Mouse (Mus musculus): Measurements from ENCODE around the gene Hepacam2. TPM values are rescaled to one million over a fixed set of nuclear protein-coding genes. Genes with fewer than 3 reads are reported as not detected.
A peak's percentile ranks its signal among the peaks of the same experiment; 100 is the strongest.
"Not testable (repeated sequence)": the region's sequence is repeated elsewhere in the genome, so short reads cannot be mapped to it uniquely, and the experiment has no call there.

The Hepacam2 gene
- 0.40 and 0.79 TPM in 2 replicates for polyA plus RNA-seq (2015; fragmentation: Nextera tagmentation; extraction: Ambion mirVana)

DNA sequence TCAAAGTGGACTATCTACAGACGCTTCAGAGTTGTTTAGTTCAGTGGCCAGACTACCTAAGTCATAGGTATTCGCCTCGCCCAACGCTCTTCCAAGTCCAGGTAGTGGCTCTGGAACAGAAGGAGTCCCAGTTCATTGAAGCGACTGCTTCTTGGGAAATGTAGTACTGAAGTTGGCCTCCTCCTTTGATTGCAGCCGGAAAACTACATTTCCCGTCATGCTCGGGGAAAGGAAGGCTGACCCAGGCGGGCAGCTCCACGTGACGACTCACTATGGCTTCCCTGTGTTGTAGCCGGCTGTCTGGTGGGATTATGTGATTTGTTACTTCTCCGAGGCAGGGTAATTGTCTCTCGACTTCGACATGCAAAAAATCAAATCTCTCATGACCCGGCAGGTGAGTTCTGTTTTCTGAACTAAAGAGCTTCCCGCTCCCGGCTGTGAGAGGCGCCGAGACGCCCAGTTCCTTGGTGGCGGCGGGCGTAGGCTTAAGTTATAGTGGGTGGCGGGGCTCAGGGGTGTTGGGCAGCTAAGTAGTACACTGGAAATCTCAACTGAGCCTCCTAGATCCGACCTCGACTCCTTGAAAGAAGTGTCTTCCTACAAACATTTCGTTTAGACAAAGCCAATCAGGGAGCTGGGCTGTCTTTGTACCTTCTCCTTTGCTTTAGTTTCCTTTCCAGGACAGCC, at the start of gene Hepacam2, which contains the start of gene Vps50:
Hepacam2 (minus strand) TSS at position 137 of the 687 bp plus-strand sequence.
Vps50 (plus strand) TSS at position 221 of the 687 bp plus-strand sequence.
- peaks cover 17% of the 10 kb centered on the region for H3K4me1 ChIP-seq (replicated peaks)
- H3K9ac ChIP-seq: peak within 1 kb of the TSS; percentile 73
- no peaks in the 10 kb centered on the region for H3K9me3 ChIP-seq
- WGBS: 2% methylated on average over 28 of the region's 28 CpGs
- peak; percentile 99 for ATAC-seq (ENCODE audit: low read depth)
- H3K27ac ChIP-seq (replicated peaks): no peak within 1 kb of the TSS
- H3K36me3 ChIP-seq: no peaks in the 10 kb centered on the region
- H3K27me3 ChIP-seq: no peaks in the 10 kb centered on the region
- peak within 1 kb of the TSS; percentile 74 for H3K4me3 ChIP-seq
- peak within 1 kb of the TSS; percentile 78 for H3K4me2 ChIP-seq

DNA sequence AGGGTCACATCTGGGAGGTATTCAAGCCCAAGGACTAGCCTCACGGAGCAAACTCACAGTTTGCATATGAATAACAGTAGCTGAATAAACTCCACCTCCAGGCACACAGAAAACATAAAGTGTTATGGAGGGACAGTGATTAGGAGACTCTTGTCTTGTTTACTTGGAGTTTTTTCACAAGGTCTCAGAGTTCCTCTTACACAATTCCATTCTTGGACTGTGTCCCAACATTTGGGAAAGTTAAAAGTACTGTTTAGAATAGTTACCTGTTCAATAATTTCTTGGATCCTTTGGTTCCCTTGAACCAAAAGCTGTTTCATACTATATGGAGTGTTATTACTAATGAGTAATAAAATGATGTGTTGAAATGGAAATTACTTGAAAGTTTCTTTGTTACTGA, 46.9 kb upstream of the Hepacam2 start:
- Histone ChIP-seq H3K36me3 (peaks cover 9% of the 10 kb centered on the region), H3K27me3 (no peaks in the 10 kb centered on the region), H3K4me3 (no peak overlapping the region), H3K9ac (no peak overlapping the region), H3K27ac (replicated peaks) (no peak overlapping the region), H3K9me3 (no peaks in the 10 kb centered on the region), H3K4me1 (replicated peaks) (no peaks in the 10 kb centered on the region), H3K4me2 (no peak overlapping the region)
- no peak for ATAC-seq (ENCODE audit: low read depth)
- WGBS: 47% methylated on average over 1 of the region's 1 CpGs

DNA sequence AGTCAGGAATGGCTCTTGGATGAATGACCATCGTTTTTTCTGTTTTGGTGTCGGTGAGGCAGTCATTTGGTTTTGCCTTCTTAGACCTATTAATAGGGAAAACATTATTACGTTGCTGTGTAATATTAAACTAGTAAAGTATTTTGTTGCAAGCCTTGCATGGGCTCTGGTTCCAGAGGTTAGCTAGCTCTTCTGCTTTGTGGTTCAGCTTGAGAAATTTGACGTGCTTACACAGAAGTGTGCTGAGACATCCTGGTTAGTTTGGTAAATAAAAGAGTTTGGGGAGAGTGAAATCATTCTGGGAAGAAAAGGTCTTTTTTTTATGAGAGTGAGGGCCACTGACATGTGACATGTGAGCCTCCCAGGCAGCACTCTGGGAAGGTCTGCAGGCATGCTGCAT, 45.8 kb upstream of the Hepacam2 start:
- ATAC-seq (ENCODE audit: low read depth): no peak
- WGBS: 86% methylated on average over 4 of the region's 4 CpGs
- H3K27me3 ChIP-seq: no peaks in the 10 kb centered on the region

DNA sequence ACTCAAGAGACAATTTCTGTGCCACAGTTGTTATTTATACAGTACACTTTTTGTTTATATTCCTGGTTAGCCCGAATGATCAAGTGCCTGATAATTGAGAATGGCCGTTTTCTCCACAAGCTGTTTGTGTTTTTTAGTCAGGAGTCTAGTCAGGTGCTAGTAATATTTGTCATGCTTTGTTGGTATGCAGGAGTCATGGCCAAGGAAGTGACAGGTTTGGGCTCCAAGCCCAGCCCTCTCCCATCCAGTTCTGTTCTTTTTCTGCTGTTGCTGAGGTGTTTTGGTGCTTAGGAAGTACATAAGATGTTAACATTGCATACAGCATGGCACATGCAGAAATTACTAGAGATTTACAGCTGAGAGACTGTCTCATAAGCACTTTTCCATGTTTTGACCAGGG, 41.4 kb upstream of the Hepacam2 start:
- Histone ChIP-seq H3K27me3 (no peaks in the 10 kb centered on the region), H3K4me3 (no peak overlapping the region), H3K27ac (replicated peaks) (no peak overlapping the region), H3K4me1 (replicated peaks) (no peaks in the 10 kb centered on the region), H3K4me2 (no peak overlapping the region), H3K9ac (no peak overlapping the region), H3K9me3 (no peaks in the 10 kb centered on the region), H3K36me3 (0 out of 2 replicates have a peak, but pooled peaks cover 6% of the 10 kb centered on the region)
- ATAC-seq (ENCODE audit: low read depth): no peak
- 92% methylated on average over 2 of the region's 2 CpGs for WGBS

More for the DNA sequence above, 45.8 kb upstream of the Hepacam2 start:
- H3K4me1 ChIP-seq (replicated peaks): no peaks in the 10 kb centered on the region
- no peak overlapping the region for H3K4me3 ChIP-seq
- peaks cover 9% of the 10 kb centered on the region for H3K36me3 ChIP-seq
- H3K4me2 ChIP-seq: no peak overlapping the region
- no peak overlapping the region for H3K9ac ChIP-seq
- H3K27ac ChIP-seq (replicated peaks): no peak overlapping the region
- no peaks in the 10 kb centered on the region for H3K9me3 ChIP-seq

DNA sequence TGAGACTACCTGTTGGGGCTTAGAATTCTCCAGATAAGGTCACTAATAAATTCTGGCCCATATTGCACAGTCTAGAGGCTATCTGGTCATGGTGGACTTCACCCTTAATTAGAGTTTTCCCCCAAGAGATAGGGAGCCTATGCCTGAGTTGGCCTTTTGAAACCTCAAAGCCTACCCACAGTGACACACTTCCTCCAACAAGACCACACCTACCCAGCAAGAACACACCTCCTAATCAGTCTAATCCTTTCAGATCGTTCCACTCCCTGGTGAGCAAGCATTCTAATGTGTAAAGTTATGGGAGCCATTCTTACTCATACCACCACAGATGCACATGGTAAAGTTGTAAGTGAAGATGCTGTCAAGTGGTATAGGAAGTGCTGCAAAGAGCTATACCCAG, 38.0 kb upstream of the Hepacam2 start:
- Histone ChIP-seq H3K9ac (no peak overlapping the region), H3K4me3 (no peak overlapping the region), H3K36me3 (0 out of 2 replicates have a peak, but pooled peaks cover 6% of the 10 kb centered on the region), H3K27me3 (no peaks in the 10 kb centered on the region), H3K9me3 (no peaks in the 10 kb centered on the region), H3K4me2 (no peak overlapping the region), H3K4me1 (replicated peaks) (no peaks in the 10 kb centered on the region), H3K27ac (replicated peaks) (no peak overlapping the region)
- 82% methylated on average over 1 of the region's 1 CpGs for WGBS
- no peak for ATAC-seq (ENCODE audit: low read depth)

DNA sequence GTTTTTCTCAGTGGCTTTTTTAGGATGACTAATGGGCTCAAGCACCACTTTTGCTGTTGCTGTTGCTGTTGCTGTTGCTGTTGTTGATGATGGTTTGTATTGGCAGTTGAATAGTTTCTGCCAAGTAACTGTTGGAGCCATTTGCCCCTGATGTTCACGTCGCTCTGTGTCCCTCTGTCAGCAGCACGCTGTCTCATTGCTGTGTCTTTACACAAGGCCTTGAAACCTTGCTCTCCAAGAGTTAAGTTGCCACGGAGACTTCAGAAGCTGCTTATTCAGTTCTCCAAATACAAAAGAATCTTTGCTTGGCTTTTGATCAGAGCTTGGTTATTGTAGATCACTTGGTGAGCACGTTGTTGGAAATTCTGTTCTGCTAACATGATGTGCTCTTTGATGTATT, 33.3 kb upstream of the Hepacam2 start:
- 14% methylated on average over 5 of the region's 5 CpGs for WGBS
- H3K4me2 ChIP-seq: no peak overlapping the region
- H3K4me1 ChIP-seq (replicated peaks): no peaks in the 10 kb centered on the region
- no peak for ATAC-seq (ENCODE audit: low read depth)
- H3K9me3 ChIP-seq: no peaks in the 10 kb centered on the region
- no peak overlapping the region for H3K4me3 ChIP-seq
- no peak overlapping the region for H3K27ac ChIP-seq (replicated peaks)
- H3K27me3 ChIP-seq: no peaks in the 10 kb centered on the region
- no peak overlapping the region for H3K9ac ChIP-seq
- H3K36me3 ChIP-seq: 0 out of 2 replicates have a peak, but pooled peaks cover 3% of the 10 kb centered on the region

DNA sequence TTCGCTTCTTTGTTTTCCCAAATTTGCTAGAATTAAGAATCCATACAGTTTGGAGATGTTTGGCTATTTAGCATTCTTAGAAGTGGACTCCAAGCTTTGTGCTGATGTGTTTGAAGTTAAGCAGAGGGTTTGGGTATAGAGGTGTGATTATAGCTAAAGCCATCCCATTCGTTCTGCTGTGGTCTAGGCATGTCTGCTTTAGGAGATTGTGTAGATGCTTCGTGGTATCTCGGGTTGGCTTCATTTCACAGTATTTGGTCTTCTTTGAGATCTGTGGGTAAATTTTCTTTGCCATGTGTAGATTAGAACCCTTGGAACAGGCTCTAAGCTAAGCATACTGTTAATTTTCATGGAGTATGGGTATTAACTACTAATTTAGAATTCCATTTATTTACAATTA, 30.1 kb upstream of the Hepacam2 start:
- 94% methylated on average over 4 of the region's 4 CpGs for WGBS

DNA sequence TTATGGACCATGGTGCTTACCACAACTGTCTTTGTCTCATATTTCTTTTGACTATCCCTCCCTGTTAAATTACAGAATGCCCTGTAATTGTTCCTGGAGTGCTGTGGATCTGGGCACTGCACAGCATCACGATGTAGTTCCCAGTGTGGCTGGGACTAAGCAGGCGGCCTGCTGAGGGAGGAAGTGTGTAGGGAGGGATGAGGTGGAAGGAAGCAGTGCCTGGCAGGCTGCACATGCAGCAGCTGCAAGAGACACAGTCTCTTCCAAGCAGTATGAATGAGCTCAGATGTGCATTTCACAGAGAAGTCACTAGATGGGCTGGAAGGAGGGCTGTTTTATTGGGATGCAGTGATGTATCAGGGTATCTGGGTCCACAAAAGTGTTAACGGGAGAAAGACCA, 14.5 kb upstream of the Hepacam2 start:
- peak overlapping the region; percentile 38 for H3K27ac ChIP-seq (replicated peaks)

More for the DNA sequence above, 30.1 kb upstream of the Hepacam2 start:
- Histone ChIP-seq H3K9me3 (no peaks in the 10 kb centered on the region), H3K4me2 (no peak overlapping the region), H3K27me3 (no peaks in the 10 kb centered on the region), H3K36me3 (0 out of 2 replicates have a peak, but pooled peaks cover 6% of the 10 kb centered on the region), H3K27ac (replicated peaks) (no peak overlapping the region), H3K4me1 (replicated peaks) (no peaks in the 10 kb centered on the region), H3K9ac (no peak overlapping the region), H3K4me3 (no peak overlapping the region)
- ATAC-seq (ENCODE audit: low read depth): no peak

DNA sequence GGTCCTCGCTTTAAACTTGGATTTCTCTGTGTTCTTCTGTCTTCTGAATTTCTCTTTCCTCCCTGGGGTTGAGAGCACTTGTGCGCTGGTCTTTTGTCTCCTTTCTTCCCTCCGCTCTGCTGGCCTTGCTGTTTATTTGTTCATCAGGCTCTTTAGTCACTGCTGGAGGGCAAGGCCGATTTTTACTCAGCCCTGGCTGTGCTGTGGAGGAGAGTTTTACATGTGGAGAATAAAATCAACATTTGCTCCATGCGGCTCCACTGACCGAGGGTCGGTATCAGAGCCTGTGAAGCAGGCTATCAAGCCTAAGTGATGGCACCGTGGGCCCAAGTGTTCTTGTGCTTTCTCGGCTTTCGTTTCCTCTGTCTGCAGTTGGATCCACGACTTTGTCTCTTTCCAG, 13.5 kb upstream of the Hepacam2 start:
- H3K36me3 ChIP-seq: no peaks in the 10 kb centered on the region
- H3K4me3 ChIP-seq: no peak overlapping the region
- H3K4me2 ChIP-seq: peak overlapping the region; percentile 35
- H3K9ac ChIP-seq: peak overlapping the region; percentile 54
- H3K27me3 ChIP-seq: no peaks in the 10 kb centered on the region
- WGBS: 33% methylated on average over 11 of the region's 11 CpGs
- peak overlapping the region; percentile 74 for H3K27ac ChIP-seq (replicated peaks)
- ATAC-seq (ENCODE audit: low read depth): peak; percentile 60
- H3K4me1 ChIP-seq (replicated peaks): peaks cover 25% of the 10 kb centered on the region
- no peaks in the 10 kb centered on the region for H3K9me3 ChIP-seq

More for the DNA sequence above, 14.5 kb upstream of the Hepacam2 start:
- no peaks in the 10 kb centered on the region for H3K27me3 ChIP-seq
- H3K9me3 ChIP-seq: no peaks in the 10 kb centered on the region
- no peak overlapping the region; the same call in 1 of the 2 replicates for H3K9ac ChIP-seq
- H3K4me3 ChIP-seq: no peak overlapping the region
- H3K4me1 ChIP-seq (replicated peaks): peaks cover 25% of the 10 kb centered on the region
- H3K36me3 ChIP-seq: peaks cover 4% of the 10 kb centered on the region; the same call in 1 of the 2 replicates
- WGBS: 31% methylated on average over 3 of the region's 3 CpGs
- ATAC-seq (ENCODE audit: low read depth): peak; percentile 75
- no peak overlapping the region for H3K4me2 ChIP-seq

DNA sequence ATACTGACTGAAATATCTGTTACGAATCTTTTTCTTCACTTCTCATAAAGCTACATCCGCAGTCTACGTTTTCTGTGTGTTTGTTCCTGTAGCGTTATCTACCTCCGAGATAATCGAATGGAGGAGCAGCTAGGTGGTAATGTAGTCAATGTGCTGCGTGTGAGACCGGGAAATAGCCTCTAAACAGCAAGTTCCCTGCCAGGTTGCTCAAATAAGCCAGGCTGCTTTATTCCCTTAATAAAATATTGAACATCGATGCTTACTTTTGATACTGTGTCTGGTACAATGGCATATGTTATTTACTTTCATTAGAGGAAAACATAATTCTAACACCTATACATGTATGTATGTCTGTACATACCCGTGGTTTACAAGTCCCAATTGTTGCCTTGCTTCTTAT, 13.0 kb upstream of the Hepacam2 start:
- H3K4me2 ChIP-seq: peak overlapping the region; percentile 35
- peaks cover 25% of the 10 kb centered on the region for H3K4me1 ChIP-seq (replicated peaks)
- 68% methylated on average over 10 of the region's 10 CpGs for WGBS
- H3K4me3 ChIP-seq: no peak overlapping the region
- ATAC-seq (ENCODE audit: low read depth): 0 out of 2 replicates have a peak, but pooled peaks have one; percentile 15
- H3K9me3 ChIP-seq: no peaks in the 10 kb centered on the region
- H3K9ac ChIP-seq: peak overlapping the region; percentile 54
- H3K36me3 ChIP-seq: 0 out of 2 replicates have a peak, but pooled peaks cover 3% of the 10 kb centered on the region
- H3K27me3 ChIP-seq: no peaks in the 10 kb centered on the region
- peak overlapping the region; percentile 74 for H3K27ac ChIP-seq (replicated peaks)

DNA sequence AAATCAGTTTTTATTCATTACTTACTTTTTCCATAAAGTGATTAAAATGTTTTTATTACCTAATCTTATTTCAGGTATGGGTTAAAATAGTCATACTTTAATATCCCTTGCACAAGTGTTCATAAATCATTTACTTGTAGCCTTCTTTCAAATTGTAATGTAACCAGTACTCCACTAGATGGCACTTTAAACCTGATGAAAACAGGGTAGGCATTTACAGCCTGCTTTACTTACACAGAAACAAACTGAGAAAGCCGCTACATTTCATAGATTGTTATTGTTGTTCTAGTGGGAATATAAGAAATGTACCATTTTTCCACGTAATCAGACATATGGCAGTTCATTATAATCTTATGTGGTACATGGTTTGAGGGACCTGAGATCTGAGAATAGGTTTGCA, 11.7 kb upstream of the Hepacam2 start:
- Histone ChIP-seq H3K9ac (no peak overlapping the region), H3K9me3 (no peaks in the 10 kb centered on the region), H3K4me1 (replicated peaks) (peaks cover 25% of the 10 kb centered on the region), H3K27me3 (no peaks in the 10 kb centered on the region), H3K4me2 (no peak overlapping the region), H3K36me3 (0 out of 2 replicates have a peak, but pooled peaks cover 4% of the 10 kb centered on the region), H3K4me3 (no peak overlapping the region), H3K27ac (replicated peaks) (no peak overlapping the region)
- 0 out of 2 replicates have a peak, but pooled peaks have one; percentile 9 for ATAC-seq (ENCODE audit: low read depth)
- WGBS: 22% methylated on average over 2 of the region's 2 CpGs

DNA sequence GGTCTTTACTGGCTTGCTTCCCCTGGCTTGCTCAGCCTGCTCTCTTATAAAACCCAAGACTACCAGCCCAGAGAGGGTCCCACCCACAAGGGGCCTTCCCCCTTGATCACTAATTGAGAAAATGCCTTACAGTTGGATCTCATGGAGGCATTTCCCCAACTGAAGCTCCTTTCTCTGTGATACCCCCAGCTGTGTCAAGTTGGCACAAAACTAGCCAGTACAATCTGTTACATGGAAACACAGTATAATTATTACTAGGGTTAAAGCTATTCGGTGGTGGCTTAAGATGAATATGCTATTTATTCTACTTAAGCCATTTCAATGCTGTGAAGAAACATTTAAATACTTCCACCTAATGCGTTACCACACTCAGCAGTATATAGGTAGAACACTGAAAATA, 10.1 kb upstream of the Hepacam2 start:
- not testable (repeated sequence) for H3K9me3 ChIP-seq; ATAC-seq (ENCODE audit: low read depth); H3K4me3 ChIP-seq; H3K36me3 ChIP-seq; H3K4me2 ChIP-seq; H3K27ac ChIP-seq (replicated peaks); H3K27me3 ChIP-seq; H3K9ac ChIP-seq
- 85% methylated on average over 2 of the region's 2 CpGs for WGBS
- H3K4me1 ChIP-seq (replicated peaks): peaks cover 23% of the 10 kb centered on the region

Data from neural tube, embryonic 13.5 days (tissue).